Mouse (Mus musculus) CH12.LX (cell line): ENCODE results near the gene Tssk2. TPM values are rescaled to one million over a fixed set of nuclear protein-coding genes. Genes with fewer than 3 reads are reported as not detected.

ENCODE experiments used
- DNase-seq: peaks from one replicate; pipeline ENCODE4 v3.0.0-alpha.2; 2013; ENCODE audit errors: extremely low read depth
- H3K27ac ChIP-seq: 2 replicates; pipeline ENCODE4 v1.5.1; 2012; ENCODE audit warnings: low read depth, mild to moderate bottlenecking, control low read depth, moderate library complexity; ENCODE audit not compliant: insufficient read depth
- H3K27me3 ChIP-seq: replicated peaks from 2 replicates; pipeline ENCODE3; 2012; ENCODE audit warnings: inconsistent platforms
- H3K36me3 ChIP-seq, 2 experiments: replicated peaks in 1 of 2; 2 replicates each; pipeline versions ENCODE3 to v1.6.1; 2012; ENCODE audit warnings: inconsistent platforms in 1 of 2, low read length in 1 of 2, mild to moderate bottlenecking in 1 of 2, mixed read lengths in 1 of 2, moderate library complexity in 1 of 2; ENCODE audit not compliant: control insufficient read depth in 1 of 2, insufficient read depth in 1 of 2
- H3K4me1 ChIP-seq, 2 experiments: 2 replicates each; pipeline ENCODE4 v1.6.1; 2012; ENCODE audit warnings: inconsistent platforms in 1 of 2, moderate library complexity in 1 of 2; ENCODE audit not compliant: insufficient read depth in 2 of 2, control insufficient read depth in 1 of 2
- H3K4me2 ChIP-seq: 2 replicates; pipeline ENCODE4 v1.6.1; 2012; ENCODE audit warnings: low read depth, mild to moderate bottlenecking, control low read depth; ENCODE audit not compliant: poor library complexity, insufficient read depth, severe bottlenecking
- H3K4me3 ChIP-seq, 3 experiments: fragments of 150-350 bp in 1 of 3; sonication (generic) in 1 of 3; replicated peaks in 1 of 3; 2 replicates each; pipeline versions ENCODE3 to v1.5.1; 2011 to 2012; ENCODE audit warnings: low read depth in 2 of 3, low read length in 2 of 3, mild to moderate bottlenecking in 2 of 3, moderate library complexity in 2 of 3, control low read depth in 1 of 3, improper control_type of control experiment in 1 of 3, inconsistent platforms in 1 of 3, mixed read lengths in 1 of 3; ENCODE audit not compliant: poor library complexity in 1 of 3
- H3K79me2 ChIP-seq: replicated peaks from 2 replicates; pipeline ENCODE4 v1.6.1; 2012; ENCODE audit warnings: mild to moderate bottlenecking, moderate library complexity; ENCODE audit not compliant: control insufficient read depth, poor library complexity, insufficient read depth, severe bottlenecking; ENCODE audit errors: extremely low read depth
- H3K9ac ChIP-seq: 2 replicates; pipeline ENCODE4 v1.6.1; 2012; ENCODE audit warnings: low read depth, mild to moderate bottlenecking, control low read depth, moderate library complexity; ENCODE audit not compliant: insufficient read depth
- H3K9me3 ChIP-seq: replicated peaks from 2 replicates; pipeline ENCODE3; 2012; ENCODE audit warnings: low read length, inconsistent platforms, mixed read lengths
- BHLHE40 ChIP-seq: IDR thresholded peaks from 2 replicates; pipeline ENCODE4 v1.6.1; 2011; ENCODE audit warnings: mild to moderate bottlenecking, low read depth, low read length, improper control_type of control experiment
- CHD1 ChIP-seq: IDR thresholded peaks from 2 replicates; pipeline ENCODE4 v1.6.1; 2012; ENCODE audit warnings: low read depth, low read length, improper control_type of control experiment, inconsistent platforms
- CHD2 ChIP-seq: IDR thresholded peaks from 2 replicates; pipeline ENCODE4 v1.6.1; 2011; ENCODE audit warnings: low read length, improper control_type of control experiment
- CTCF ChIP-seq, 2 experiments: IDR thresholded peaks in 1 of 2; conservative IDR thresholded peaks in 1 of 2; 2 replicates each; pipeline ENCODE4 v1.5.1; 2011 to 2012; ENCODE audit warnings: low read depth in 2 of 2, low read length in 2 of 2, improper control_type of control experiment in 1 of 2, inconsistent platforms in 1 of 2, mild to moderate bottlenecking in 1 of 2, moderate library complexity in 1 of 2
- ELF1 ChIP-seq: IDR thresholded peaks from 2 replicates; pipeline ENCODE4 v1.6.1; 2014; ENCODE audit warnings: low read depth, mild to moderate bottlenecking, inconsistent platforms, low read length, improper control_type of control experiment
- EP300 ChIP-seq: IDR thresholded peaks from 2 replicates; pipeline ENCODE4 v1.6.1; 2011; ENCODE audit warnings: low read length, improper control_type of control experiment
- ETS1 ChIP-seq: conservative IDR thresholded peaks from 2 replicates; pipeline ENCODE4 v1.6.1; 2012; ENCODE audit warnings: low read depth, mild to moderate bottlenecking, inconsistent platforms, low read length, improper control_type of control experiment, moderate library complexity
- GABPA ChIP-seq: IDR thresholded peaks from 2 replicates; pipeline ENCODE4 v1.6.1; 2012; ENCODE audit warnings: low read depth, low read length, improper control_type of control experiment, inconsistent platforms; ENCODE audit not compliant: insufficient replicate concordance
- HCFC1 ChIP-seq: IDR thresholded peaks from 2 replicates; pipeline ENCODE4 v1.6.1; 2012; ENCODE audit warnings: low read depth, mild to moderate bottlenecking, inconsistent platforms, low read length, improper control_type of control experiment
- IRF4 ChIP-seq: IDR thresholded peaks from 2 replicates; pipeline ENCODE4 v1.6.1; 2014; ENCODE audit warnings: low read depth, mild to moderate bottlenecking, inconsistent platforms, low read length, improper control_type of control experiment
- KAT2A ChIP-seq: IDR thresholded peaks from 2 replicates; pipeline ENCODE4 v1.6.1; 2012; ENCODE audit warnings: low read length, improper control_type of control experiment, inconsistent platforms; ENCODE audit not compliant: insufficient replicate concordance
- MAX ChIP-seq: IDR thresholded peaks from 2 replicates; pipeline ENCODE4 v1.6.1; 2011; ENCODE audit warnings: low read length, improper control_type of control experiment
- MAZ ChIP-seq: IDR thresholded peaks from 2 replicates; pipeline ENCODE4 v1.6.1; 2012; ENCODE audit warnings: low read depth, mild to moderate bottlenecking, inconsistent platforms, low read length, improper control_type of control experiment, moderate library complexity
- NELFE ChIP-seq: IDR thresholded peaks from 2 replicates; pipeline ENCODE4 v1.6.1; 2011; ENCODE audit warnings: low read depth, low read length, improper control_type of control experiment
- NRF1 ChIP-seq: IDR thresholded peaks from 2 replicates; pipeline ENCODE4 v1.6.1; 2014; ENCODE audit warnings: low read depth, mild to moderate bottlenecking, inconsistent platforms, low read length, improper control_type of control experiment, moderate library complexity
- PAX5 ChIP-seq: IDR thresholded peaks from 2 replicates; pipeline ENCODE4 v1.6.1; 2012; ENCODE audit warnings: low read length, inconsistent platforms, mixed read lengths
- POLR2A ChIP-seq: IDR thresholded peaks from 2 replicates; pipeline ENCODE4 v1.6.1; 2011; ENCODE audit warnings: low read depth, mild to moderate bottlenecking, improper control_type of control experiment, low read length
- POLR2AphosphoS2 ChIP-seq: IDR thresholded peaks from 2 replicates; pipeline ENCODE4 v1.6.1; 2011; ENCODE audit warnings: low read depth, low read length, improper control_type of control experiment
- SMC3 ChIP-seq: IDR thresholded peaks from 2 replicates; pipeline ENCODE4 v1.6.1; 2011; ENCODE audit warnings: low read depth, low read length, improper control_type of control experiment
- TBP ChIP-seq: conservative IDR thresholded peaks from 2 replicates; pipeline ENCODE4 v1.6.1; 2011; ENCODE audit warnings: low read depth, low read length, improper control_type of control experiment
- TCF12 ChIP-seq: IDR thresholded peaks from 2 replicates; pipeline ENCODE4 v1.6.1; 2014; ENCODE audit warnings: low read depth, mild to moderate bottlenecking, inconsistent platforms, low read length, improper control_type of control experiment
- UBTF ChIP-seq: IDR thresholded peaks from 2 replicates; pipeline ENCODE4 v1.6.1; 2012; ENCODE audit warnings: low read depth, mild to moderate bottlenecking, inconsistent platforms, low read length, improper control_type of control experiment, moderate library complexity
- USF1 ChIP-seq: IDR thresholded peaks from 2 replicates; pipeline ENCODE4 v1.6.1; 2014; ENCODE audit warnings: low read depth, mild to moderate bottlenecking, inconsistent platforms, low read length, improper control_type of control experiment
- USF2 ChIP-seq: conservative IDR thresholded peaks from 2 replicates; pipeline ENCODE4 v1.6.1; 2011; ENCODE audit warnings: low read depth, low read length, improper control_type of control experiment
- ZC3H11A ChIP-seq: IDR thresholded peaks from 2 replicates; pipeline ENCODE4 v1.6.1; 2012; ENCODE audit warnings: low read depth, mild to moderate bottlenecking, inconsistent platforms, low read length, improper control_type of control experiment
- ZKSCAN1 ChIP-seq: IDR thresholded peaks from 2 replicates; pipeline ENCODE4 v1.6.1; 2012; ENCODE audit warnings: low read depth, inconsistent platforms, low read length, improper control_type of control experiment, borderline replicate concordance
- ZMIZ1 ChIP-seq: IDR thresholded peaks from 2 replicates; pipeline ENCODE4 v1.6.1; 2012; ENCODE audit warnings: low read depth, mild to moderate bottlenecking, inconsistent platforms, low read length, improper control_type of control experiment
- ZNF384 ChIP-seq: IDR thresholded peaks from 2 replicates; pipeline ENCODE4 v1.6.1; 2012; ENCODE audit warnings: low read depth, low read length, improper control_type of control experiment, inconsistent platforms
- dilution Hi-C: fragments of 300-500 bp; cut with MboI; formaldehyde crosslinking; loops from 2 replicates; pipeline ENCODE4 v1.14.3; 2020; ENCODE audit warnings: low sequenced_read_pairs; ENCODE audit not compliant: extremely low pct_unique_long_range_greater_than_20kb, extremely low pct_ligation_motif_present
- in situ Hi-C: fragments of 300-500 bp; cut with MboI; formaldehyde crosslinking; loops from 3 replicates; pipeline ENCODE4 v1.14.3; 2019; ENCODE audit warnings: low sequenced_read_pairs, low pct_ligation_motif_present, low pct_unique_long_range_greater_than_20kb, mixed read lengths
- polyA plus RNA-seq: library from polyadenylated mRNA; unstranded; fragments of >175 nt; gene quantifications from 2 replicates; pipeline ENCODE4 v1.2.1, GENCODE M21; 2012; ENCODE audit warnings: low read depth; ENCODE audit not compliant: insufficient read length
- total RNA-seq, 2 experiments: library from RNA; depleted of rRNA; stranded (reverse); fragments of 300-350 nt in 1 of 2; fragments of >200 nt in 1 of 2; gene quantifications; 2 replicates each; pipeline ENCODE4 v1.2.3; 2012 to 2014

The Tssk2 gene
- total and polyA plus RNA-seq, 3 experiments: 0.21 TPM; not detected in 2

DNA sequence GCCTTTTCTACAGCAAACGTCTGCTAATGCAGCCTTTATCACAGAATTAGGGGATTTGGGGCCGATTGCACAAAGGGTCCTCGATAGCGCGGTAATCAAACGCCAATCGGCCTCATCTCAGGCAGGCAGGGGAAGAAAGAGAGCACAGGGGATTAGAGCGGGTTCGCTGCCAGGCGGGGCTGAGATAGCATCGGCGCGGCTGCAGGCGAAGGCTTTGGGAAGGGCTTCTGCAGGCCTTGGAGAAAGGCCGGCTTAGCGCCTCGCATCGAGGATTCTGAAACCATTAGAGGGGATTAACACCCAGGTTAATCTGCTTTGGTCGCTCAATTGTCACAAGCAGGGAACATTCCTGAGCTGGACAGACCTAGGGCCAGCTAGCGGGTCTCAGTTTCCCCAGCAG lies 22.1 kb downstream of the Tssk2 start:
- Histone ChIP-seq H3K27ac (no peak overlapping the region), H3K4me3 (no peak overlapping the region), H3K36me3 (peaks cover 11 to 25% of the 10 kb centered on the region in 2 experiments), H3K9ac (no peak overlapping the region), H3K4me2 (no peak overlapping the region), H3K79me2 (peaks cover 5% of the 10 kb centered on the region; the same call in 1 of the 2 replicates), H3K4me1 (peaks cover 6 to 27% of the 10 kb centered on the region in 2 experiments; a peak in 3 of 4 replicates), H3K9me3 (peaks cover 4% of the 10 kb centered on the region), H3K27me3 (peaks cover 31% of the 10 kb centered on the region)
- TF ChIP-seq CHD1 (no peak), MAX (no peak), NRF1 (no peak), ZKSCAN1 (no peak), CTCF (conservative IDR thresholded peaks at IDR 0.05 in 1 of 2, IDR thresholded peaks at IDR 0.05 in 1 of 2; ENCODE audit: low read depth in 2 of 2, low read length in 2 of 2) (no peak), USF1 (no peak), HCFC1 (no peak), ZC3H11A (no peak), SMC3 (no peak), IRF4 (no peak), UBTF (no peak), ETS1 (no peak), USF2 (no peak), MAZ (no peak)
- dilution Hi-C loops: no loop called here
- in situ Hi-C loops: no loop called here
- DNase-seq: no peak

DNA sequence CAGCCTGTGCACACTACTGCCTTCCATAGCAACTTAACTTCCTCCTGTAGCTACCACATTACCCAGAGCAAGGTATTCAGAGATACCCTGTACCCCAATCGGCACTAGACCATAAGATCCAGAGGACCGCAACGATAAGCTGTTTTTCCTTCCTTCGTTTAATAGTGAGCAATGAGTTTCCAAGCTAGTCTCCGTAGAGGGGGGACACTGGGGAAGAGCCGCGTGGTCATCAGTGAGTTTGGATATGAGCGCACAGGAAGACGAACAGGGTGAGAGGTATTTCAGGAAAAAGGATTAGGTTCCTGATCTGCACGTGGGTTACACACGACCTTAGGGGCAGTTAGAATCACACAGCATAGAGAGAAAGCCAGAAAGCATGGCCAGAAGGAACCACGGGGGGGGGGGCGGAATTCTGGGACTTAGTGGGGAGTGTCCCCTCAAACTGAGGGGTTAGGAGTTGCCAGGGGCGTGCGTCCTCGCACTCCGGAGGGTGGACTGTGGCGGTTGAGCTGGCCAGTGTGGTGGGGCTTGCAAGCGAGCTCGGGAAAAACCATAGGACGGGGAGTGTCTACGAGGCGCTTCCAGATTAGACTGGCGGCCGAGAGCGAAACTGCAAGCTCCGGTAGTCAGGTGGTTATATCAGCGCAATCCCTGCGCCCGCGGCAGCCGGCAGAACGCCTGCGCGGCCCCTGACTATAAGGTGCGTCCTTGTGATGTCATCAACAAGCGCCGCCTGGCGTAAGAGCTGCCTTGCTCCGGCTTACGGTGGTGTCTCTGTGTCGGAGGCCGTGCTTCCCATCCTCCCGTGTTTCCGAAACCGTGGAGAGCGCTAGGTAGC lies 23.1 kb downstream of the Tssk2 start:
- Histone ChIP-seq H3K4me2 (peak overlapping the region; percentile 81), H3K9ac (peak overlapping the region; percentile 92), H3K4me1 (peaks cover 9 to 34% of the 10 kb centered on the region in 2 experiments; a peak in 3 of 4 replicates), H3K27ac (peak overlapping the region; percentile 46), H3K79me2 (peaks cover 5% of the 10 kb centered on the region; the same call in 1 of the 2 replicates), H3K4me3 (peak overlapping the region; percentile 62 to 100 (median 81)), H3K9me3 (peaks cover 4% of the 10 kb centered on the region), H3K36me3 (peaks cover 19 to 34% of the 10 kb centered on the region in 2 experiments), H3K27me3 (peaks cover 21% of the 10 kb centered on the region)
- dilution Hi-C loops (no loop called here), in situ Hi-C loops (no loop called here)
- peak; percentile 99 for DNase-seq
- TF ChIP-seq POLR2A (peak; percentile 96), POLR2AphosphoS2 (no peak), ZMIZ1 (no peak; the same call in 1 of the 2 replicates), KAT2A (peak; percentile 70; the same call in 1 of the 2 replicates), TBP (peak; percentile 95), NRF1 (peak; percentile 93), EP300 (no peak), CHD2 (no peak), GABPA (peak; percentile 89), USF1 (peak; percentile 73), MAZ (no peak; the same call in 1 of the 2 replicates), MAX (peak; percentile 82), TCF12 (peak; percentile 84), NELFE (peak; percentile 87; the same call in 1 of the 2 replicates), USF2 (peak; percentile 54), BHLHE40 (peak; percentile 65; the same call in 1 of the 2 replicates), CTCF (conservative IDR thresholded peaks at IDR 0.05 in 1 of 2, IDR thresholded peaks at IDR 0.05 in 1 of 2; ENCODE audit: low read depth in 2 of 2, low read length in 2 of 2) (peak; percentile 26 to 56; a peak in 2 of 4 replicates), ZNF384 (no peak), CHD1 (no peak), ELF1 (peak; percentile 55), ZKSCAN1 (no peak), ZC3H11A (no peak), PAX5 (no peak), IRF4 (peak; percentile 56; the same call in 1 of the 2 replicates), UBTF (0 out of 2 replicates have a peak, but pooled peaks have one; percentile 67)
